Comparison of ENCODE assay signal across 2 mouse cellular contexts in the genomic region with DNA sequence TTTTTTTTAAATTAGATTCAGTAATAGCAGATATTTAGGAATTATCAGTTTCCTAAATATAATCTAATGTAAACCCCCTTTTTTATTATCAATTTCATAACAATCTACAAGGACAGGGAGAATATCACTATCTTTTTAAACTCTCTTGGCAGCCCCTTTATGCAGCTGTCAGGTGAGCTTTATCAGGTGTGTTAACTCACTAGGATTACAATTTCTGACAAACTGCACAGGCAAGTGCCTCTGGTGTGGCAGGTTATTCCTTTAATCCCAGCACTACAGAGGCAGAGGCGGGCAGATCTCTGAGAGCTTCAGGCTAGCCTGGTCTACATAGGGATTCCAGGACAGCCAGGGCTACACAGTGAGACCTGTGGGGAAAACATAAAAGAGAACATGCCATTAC.
A peak's percentile ranks its signal among the peaks of the same experiment; 100 is the strongest.
TF ChIP-seq lines count a peak whose summit lies in the region.

No protein-coding gene starts in this region.

TF ChIP-seq in CH12.LX, 34 proteins besides CTCF, POLR2A, EP300 and RAD21:
- no peak for TF ChIP-seq BHLHE40 (IDR thresholded peaks at IDR 0.05; ENCODE audit: low read depth, low read length)
- no peak for TF ChIP-seq ZKSCAN1 (IDR thresholded peaks at IDR 0.05; ENCODE audit: borderline replicate concordance, low read depth, low read length)
- no peak for TF ChIP-seq ELF1 (IDR thresholded peaks at IDR 0.05; ENCODE audit: low read depth, low read length)
- TF ChIP-seq USF1 (IDR thresholded peaks at IDR 0.05; ENCODE audit: low read depth, low read length) = no peak
- no peak for TF ChIP-seq RCOR1 (conservative IDR thresholded peaks at IDR 0.05; ENCODE audit: low read depth, low read length)
- TF ChIP-seq MAZ (IDR thresholded peaks at IDR 0.05; ENCODE audit: low read depth, low read length) = no peak
- TF ChIP-seq POLR2AphosphoS2 (IDR thresholded peaks at IDR 0.05; ENCODE audit: low read depth, low read length) = no peak
- TF ChIP-seq ZC3H11A (IDR thresholded peaks at IDR 0.05; ENCODE audit: low read depth, low read length) = no peak
- TF ChIP-seq NELFE (IDR thresholded peaks at IDR 0.05; ENCODE audit: low read depth, low read length) = no peak
- no peak for TF ChIP-seq GABPA (IDR thresholded peaks at IDR 0.05; ENCODE audit: insufficient replicate concordance, low read depth, low read length)
- TF ChIP-seq PAX5 (IDR thresholded peaks at IDR 0.05; ENCODE audit: low read length) = no peak
- TF ChIP-seq MXI1 (IDR thresholded peaks at IDR 0.05; ENCODE audit: low read depth, low read length) = no peak
- no peak for TF ChIP-seq USF2 (conservative IDR thresholded peaks at IDR 0.05; ENCODE audit: low read depth, low read length)
- TF ChIP-seq TBP (conservative IDR thresholded peaks at IDR 0.05; ENCODE audit: low read depth, low read length) = no peak
- TF ChIP-seq JUN (IDR thresholded peaks at IDR 0.05; ENCODE audit: insufficient read depth, low read depth, low read length) = no peak
- no peak; the same call in 1 of the 2 replicates for TF ChIP-seq MYC (IDR thresholded peaks at IDR 0.05; ENCODE audit: low read depth, low read length)
- TF ChIP-seq TCF12 (IDR thresholded peaks at IDR 0.05; ENCODE audit: low read depth, low read length) = no peak
- no peak for TF ChIP-seq ETS1 (conservative IDR thresholded peaks at IDR 0.05; ENCODE audit: low read depth, low read length)
- TF ChIP-seq IRF4 (IDR thresholded peaks at IDR 0.05; ENCODE audit: low read depth, low read length) = no peak

TF ChIP-seq in MEL, 35 proteins besides CTCF, POLR2A, EP300 and RAD21:
- TF ChIP-seq BHLHE40 (IDR thresholded peaks at IDR 0.05; ENCODE audit: borderline replicate concordance, low read depth, low read length) (peak; percentile 11; the same call in 1 of the 2 replicates), MAX (IDR thresholded peaks at IDR 0.05; ENCODE audit: low read length) (peak; percentile 43; the same call in 1 of the 2 replicates), HCFC1 (IDR thresholded peaks at IDR 0.05; ENCODE audit: low read depth, low read length) (0 out of 2 replicates have a peak, but pooled peaks have one; percentile 6), TCF12 (IDR thresholded peaks at IDR 0.05; ENCODE audit: low read depth, low read length) (peak; percentile 75; the same call in 1 of the 2 replicates), RCOR1 (IDR thresholded peaks at IDR 0.05; ENCODE audit: low read depth, low read length) (peak; percentile 54), GATA1 (IDR thresholded peaks at IDR 0.05; ENCODE audit: low read depth, low read length) (peak; percentile 37; the same call in 1 of the 2 replicates), POLR2AphosphoS2 (IDR thresholded peaks at IDR 0.05; ENCODE audit: low read length) (no peak), USF1 (IDR thresholded peaks at IDR 0.05; ENCODE audit: low read depth, low read length) (no peak), UBTF (IDR thresholded peaks at IDR 0.05; ENCODE audit: borderline replicate concordance, insufficient read depth, low read depth, low read length) (no peak)
TF ChIP-seq in MEL: peak in this region for 6.
